Mouse (Mus musculus) adrenal gland, postnatal 14 days (tissue): Measurements from ENCODE around the gene Tpt1. TPM values are rescaled to one million over a fixed set of nuclear protein-coding genes. Genes with fewer than 3 reads are reported as not detected.
A peak's percentile ranks its signal among the peaks of the same experiment; 100 is the strongest.
"Not testable (repeated sequence)": the region's sequence is repeated elsewhere in the genome, so short reads cannot be mapped to it uniquely, and the experiment has no call there.

ENCODE experiments used
- DNase-seq: peaks from one replicate; pipeline ENCODE4 v3.0.0; 2021; ENCODE audit warnings: mixed read lengths
- long read RNA-seq, 2 experiments: library from polyadenylated mRNA; stranded (forward); transcript quantifications; one replicate each; pipeline ENCODE4 v2.0.0; 2021
- total RNA-seq: library from RNA; stranded (reverse); gene quantifications from 2 replicates; pipeline ENCODE4 v1.2.3, GENCODE M21; 2021

The Tpt1 gene
- total RNA-seq, result 2,745 and 3,054 TPM in 2 replicates
- long read RNA-seq, experiment 1, transcript Tpt1-201 (6 exons, 1,169 nt), result major isoform, 415 of 433 reads
- long read RNA-seq, experiment 1, partial matches to known transcripts, result 11 of 433 reads
- long read RNA-seq, experiment 1, other reads (novel, unspliced or antisense), result 5 of 433 reads
- long read RNA-seq, experiment 2, transcript Tpt1-201 (6 exons, 1,169 nt), result major isoform, 409 of 423 reads
- long read RNA-seq, experiment 2, partial matches to known transcripts, result 11 of 423 reads
- long read RNA-seq, experiment 2, other reads (novel, unspliced or antisense), result 0 of 423 reads

DNA sequence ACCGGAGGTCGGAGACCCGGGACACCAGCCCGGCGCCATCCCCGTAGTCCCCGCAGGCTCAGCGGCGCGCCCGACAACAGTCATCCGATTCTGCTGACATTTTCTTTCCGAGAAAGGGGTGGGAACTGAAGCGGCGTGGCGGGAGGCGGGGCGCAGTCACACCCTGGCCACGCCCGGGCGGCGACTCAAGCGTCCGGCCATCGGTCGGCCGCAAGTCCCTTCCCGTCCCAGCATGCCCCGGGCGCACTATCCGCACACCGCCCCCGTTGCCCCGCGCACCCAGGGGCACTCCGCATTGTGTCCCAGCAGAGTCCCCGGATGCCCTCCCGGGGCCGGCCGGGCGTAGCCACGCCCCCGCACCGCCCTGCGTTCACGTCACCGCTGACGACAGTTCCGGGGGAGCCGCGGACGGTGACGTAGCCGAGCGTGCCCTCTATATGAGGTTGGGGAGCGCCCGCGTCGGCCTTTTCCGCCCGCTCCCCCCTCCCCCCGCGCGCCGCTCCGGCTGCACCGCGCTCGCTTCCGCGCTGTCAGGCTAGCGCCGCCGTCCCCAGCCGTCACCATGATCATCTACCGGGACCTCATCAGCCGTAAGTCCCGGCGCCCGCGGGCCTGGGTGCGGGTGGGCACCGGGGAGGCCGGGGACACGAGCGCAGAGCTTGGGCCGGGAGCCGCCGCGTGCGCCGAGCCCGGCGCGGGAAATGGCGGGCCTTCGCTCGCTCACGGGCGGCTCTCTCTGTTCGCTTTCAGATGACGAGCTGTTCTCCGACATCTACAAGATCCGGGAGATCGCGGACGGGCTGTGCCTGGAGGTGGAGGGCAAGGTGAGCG is at the start of gene Tpt1:
Gene Tpt1 (plus strand): TSS at position 227 of the 831 bp plus-strand sequence.
- peak; percentile 100 for DNase-seq

DNA sequence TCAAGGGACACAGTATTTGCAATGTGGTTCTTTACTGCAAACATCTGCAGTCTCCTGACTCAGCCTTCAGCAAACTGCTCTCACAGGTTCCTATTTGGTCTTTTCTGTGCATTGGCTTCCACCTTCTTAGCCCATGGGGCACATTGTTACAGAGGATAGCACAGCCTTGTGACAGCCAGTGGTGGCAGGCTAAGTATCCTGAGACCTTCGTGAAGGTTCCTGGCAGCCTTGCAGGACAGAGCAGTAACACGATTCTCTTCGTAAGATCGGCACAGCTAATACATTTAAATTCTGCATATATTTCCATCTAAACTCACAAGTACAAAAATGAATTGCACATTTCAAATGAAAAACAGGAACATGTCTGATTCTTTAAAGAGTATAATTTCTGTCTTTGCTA is 49.0 kb upstream of the Tpt1 start:
- no peak for DNase-seq

DNA sequence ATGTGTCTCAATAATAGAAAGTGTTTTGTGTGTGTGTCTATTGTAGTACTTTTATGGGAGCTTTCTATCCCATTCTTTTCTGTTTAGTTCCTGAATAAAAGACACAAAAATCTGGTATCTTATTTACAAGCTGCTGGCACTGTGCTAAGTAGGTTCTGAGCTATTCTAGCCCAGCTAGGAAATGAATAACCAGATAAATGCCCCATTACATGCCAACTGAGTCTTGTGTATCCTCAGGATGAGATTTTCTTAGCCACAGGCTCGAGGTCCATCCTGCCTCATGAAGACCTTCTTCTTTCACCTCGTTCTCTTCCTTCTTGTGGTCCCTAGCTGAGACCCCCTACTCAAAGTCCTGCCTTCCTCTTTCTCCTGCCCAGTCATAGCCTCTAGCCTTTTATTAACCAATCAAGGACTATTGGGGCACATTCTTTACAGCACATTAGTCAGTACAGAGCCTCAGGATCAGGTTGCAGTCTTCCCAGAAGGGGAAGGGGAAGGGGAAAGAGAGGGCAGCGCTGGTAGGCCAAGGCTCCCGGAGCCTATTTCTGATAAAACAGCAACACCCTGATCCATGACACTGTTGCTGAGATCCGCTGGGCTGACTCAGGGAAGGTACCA is 47.0 kb upstream of the Tpt1 start:
- no peak for DNase-seq

DNA sequence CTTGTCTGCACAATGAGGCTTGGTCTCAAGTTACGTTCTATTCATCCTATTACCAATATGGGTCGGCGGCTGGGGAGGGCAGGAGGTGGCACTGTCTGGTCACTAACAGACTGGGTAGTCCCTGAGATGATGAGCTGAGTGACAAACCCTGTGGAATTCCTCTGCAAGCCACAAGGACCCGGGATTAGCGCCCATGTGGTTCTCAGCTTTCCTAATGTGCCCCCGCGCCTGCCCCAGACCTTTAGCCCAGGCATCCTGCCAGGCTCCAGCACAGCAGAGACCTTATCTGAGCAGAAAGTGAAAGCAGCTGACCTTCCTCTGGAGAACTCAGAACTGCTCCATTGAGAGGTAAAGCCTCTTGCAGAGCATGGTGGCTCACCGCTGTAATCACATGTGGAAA is 37.1 kb upstream of the Tpt1 start:
- peak; percentile 82 for DNase-seq

DNA sequence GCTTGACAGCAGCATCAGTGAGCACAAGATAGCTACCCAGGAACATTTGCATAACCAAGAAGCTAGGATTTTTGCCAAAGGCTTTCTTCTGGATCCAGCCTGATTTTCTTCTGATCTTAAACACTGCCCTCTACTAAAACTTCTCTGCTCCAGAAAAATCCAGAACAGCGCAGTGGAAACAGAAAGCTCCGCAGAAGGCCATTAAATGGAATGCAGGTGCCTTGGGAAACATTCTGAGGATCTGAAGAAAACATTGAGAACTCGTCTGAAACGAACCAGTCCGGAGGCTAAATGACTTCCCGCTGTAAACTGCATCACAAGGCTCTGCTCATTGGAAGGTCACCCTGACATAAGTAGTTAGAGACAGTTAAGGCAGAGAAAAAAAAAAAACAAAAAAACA is 35.0 kb upstream of the Tpt1 start:
- DNase-seq, result no peak

DNA sequence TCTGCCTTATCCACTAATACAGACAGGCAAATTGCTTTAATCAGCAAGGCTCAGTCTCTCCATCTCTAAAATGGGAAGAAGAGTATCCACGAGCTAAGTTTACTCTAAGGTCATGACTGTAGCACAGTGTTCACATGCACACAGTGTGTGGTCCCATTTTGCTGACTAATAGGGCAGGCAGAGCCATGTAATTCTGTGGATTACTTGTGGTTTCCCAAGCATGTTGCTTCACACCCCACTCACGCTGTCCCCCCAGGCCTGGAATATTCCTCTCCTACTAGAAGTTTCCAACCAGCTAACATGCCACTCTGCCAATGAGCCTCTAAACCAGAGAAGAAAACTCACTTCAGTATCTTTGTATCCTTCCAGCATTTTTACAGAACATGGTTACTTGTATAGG is 26.4 kb upstream of the Tpt1 start:
- DNase-seq, result no peak

DNA sequence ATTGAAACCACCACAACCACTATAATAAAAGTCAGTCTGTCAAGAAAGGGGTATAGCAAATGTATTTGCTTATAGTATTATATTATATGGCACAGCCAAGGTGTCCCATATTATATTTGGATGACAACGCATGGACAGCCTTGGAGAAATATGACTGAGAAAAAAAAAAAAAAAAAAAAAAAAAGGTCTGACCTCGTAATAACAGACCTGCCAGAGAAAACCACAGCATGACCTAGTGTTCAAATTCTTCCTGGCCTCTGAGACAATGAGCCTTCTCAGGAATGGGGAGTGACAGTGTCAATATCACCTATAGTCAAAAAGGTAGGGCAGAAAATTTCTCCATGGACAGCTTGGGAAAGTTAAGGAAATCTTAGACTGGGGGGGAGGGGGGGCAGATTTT is 25.6 kb upstream of the Tpt1 start:
- DNase-seq, result no peak

DNA sequence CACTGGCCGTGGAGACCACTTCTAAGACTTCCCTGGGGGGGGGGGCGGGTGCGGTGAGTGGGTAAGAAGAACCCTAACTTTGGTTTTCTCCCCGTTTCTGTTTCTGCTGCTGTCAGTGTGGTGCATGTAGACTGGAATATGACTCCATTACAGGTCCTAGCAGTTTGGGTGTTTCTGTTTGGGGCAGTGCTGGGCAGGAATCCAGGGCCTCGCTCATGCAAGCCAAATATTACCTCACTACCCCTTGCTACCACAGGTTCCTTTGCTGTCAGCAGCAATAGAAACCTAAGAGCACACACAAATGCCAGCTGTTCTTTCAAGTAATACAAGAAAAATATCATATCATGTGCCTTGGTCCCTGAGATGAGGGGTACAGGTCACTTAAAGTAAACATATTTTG is 24.9 kb upstream of the Tpt1 start:
- DNase-seq, result peak; percentile 53

DNA sequence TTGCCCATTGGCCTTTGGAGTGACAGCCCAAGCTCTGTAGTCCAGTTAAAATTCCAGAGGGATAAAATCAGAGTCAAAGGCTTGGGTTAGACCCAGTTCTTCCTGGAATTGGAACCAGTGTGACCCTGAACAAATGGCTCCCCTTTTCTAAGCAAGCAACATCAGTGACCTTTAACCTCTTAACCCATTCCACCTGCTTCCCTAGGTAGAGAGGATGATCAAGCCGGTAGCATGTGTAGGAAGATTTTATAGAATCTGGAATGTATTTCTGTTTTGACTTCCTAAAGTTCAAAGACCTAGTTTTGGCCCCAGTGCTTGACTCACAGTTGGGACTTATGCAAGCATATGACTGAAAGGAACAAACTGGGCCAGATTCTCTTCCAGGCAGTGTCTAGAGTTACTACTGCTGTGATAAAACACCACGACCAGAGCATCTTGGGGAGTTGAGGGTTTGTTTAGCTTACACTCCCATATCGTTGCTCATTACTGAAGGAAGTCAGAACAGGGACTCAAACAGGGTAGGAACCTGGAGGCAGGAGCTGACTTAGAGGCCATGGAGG is 18.0 kb upstream of the Tpt1 start:
- DNase-seq, result no peak

DNA sequence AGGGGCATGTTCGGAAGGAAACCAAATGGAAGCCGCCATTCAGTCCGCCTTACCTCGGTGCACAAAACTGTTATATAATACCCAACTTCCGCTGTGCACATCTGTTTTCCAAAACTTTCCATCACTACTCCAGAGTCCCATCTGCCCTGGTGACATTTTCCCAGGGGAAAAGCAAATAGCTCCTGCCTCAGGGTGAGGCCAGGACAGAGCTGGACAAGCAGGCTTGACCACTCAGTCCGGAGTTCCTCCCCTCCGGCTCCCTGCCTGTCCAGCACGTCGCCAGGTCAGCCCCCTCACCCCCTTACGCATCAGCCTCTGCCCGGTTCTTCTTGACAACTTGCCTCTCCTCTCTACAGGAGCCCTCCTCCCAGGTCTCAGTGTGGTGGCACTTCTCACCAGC is 16.7 kb upstream of the Tpt1 start:
- no peak for DNase-seq

DNA sequence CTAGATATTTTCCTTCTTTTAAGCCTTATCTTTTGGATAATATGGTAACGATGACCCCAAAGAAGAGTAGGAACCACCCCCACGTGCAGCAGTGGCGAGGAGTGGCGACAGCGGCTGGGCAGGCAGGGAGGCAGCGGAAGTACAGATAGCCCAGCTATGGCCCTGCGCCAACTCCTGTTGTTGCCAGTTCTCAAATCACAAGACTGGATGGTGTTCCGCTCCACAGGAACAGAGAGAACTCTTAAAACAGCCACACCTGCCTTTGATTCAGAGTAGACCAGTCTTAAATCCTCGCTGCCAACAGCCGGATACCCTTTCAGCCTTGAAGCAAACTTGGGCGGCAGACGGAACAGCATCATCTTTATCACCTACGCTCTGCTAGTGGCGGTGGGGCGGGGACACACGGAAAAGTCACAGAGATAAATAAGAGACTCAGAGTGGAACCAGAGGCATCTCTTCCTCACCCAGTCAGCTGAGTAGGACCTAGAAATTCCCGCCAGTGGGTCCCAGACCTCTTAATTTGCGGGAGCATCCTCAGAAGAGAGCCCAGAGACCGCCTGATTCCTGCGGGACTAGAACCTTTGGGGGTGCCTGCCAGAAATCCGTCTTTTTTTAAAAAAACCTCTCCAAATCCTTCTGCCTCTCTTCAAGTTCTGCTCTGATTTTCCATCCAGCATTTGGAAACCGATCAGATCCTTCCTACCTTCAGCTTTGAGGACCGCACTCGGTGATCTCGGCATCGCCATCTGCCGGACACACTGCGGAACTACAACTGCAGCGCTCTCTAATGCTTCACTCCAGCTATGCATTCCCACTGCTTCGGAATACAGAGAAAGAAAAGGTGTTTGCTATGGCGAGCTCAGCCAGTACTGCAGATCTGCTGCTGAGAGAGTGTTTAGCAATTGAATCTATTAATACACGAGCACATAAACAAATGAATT is 15.8 kb upstream of the Tpt1 start:
- peak; percentile 92 for DNase-seq

DNA sequence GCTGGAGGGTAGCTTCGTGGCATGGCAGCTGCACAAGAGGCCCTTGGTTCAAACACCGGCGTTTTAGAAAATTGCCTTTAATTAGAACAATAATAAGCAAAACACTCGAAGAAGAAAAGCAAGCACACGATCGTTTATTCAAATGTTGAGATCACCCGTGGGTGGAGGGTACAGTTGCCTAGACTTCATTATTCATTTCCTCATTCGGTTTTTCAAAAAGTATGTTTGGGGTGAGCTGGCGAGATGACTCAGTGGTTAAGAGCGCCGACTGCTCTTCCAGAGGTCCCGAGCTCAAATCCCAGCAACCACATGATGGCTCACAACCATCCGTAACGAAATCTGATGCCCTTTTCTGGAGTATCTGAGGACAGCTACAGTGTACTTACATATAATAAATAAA is 15.1 kb upstream of the Tpt1 start:
- DNase-seq, result not testable (repeated sequence)

DNA sequence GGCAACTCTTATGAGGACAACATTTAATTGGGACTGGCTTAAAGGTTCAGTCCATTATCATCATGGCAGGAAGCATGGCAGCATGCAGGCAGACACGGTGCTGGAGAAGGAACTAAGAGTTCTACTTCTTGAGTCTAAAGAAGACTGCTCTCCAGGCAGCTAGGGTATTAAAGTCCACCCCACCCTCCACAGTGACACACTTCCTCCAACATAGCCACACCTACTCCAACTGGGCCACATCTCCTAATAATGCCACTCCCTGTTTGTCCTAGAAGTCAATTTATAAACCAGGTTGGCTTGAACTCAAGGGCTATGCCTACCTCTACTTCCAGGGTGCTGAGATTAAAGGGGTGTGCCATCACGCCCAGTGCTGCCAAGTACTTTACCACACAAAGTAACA is 12.9 kb upstream of the Tpt1 start:
- no peak for DNase-seq

DNA sequence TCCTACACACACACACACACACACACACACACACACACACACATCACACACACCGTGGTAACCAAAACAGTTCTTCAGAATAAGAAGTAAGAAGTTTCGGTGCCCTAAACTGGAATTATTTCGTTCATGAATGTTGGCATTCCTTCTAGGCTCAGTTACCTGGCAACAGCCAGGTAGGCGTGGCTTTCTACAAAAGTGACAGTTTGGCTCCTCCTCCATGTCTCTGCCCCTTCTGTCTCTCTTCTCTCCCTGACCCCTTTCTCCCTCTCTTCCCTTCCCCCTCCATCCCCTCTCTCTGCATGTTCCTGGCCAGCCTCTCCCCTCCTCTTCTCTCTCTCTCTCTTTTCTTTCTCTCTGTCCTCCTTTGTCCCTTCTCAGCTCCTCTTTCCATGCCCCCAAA is 11.9 kb upstream of the Tpt1 start:
- DNase-seq, result peak; percentile 54

DNA sequence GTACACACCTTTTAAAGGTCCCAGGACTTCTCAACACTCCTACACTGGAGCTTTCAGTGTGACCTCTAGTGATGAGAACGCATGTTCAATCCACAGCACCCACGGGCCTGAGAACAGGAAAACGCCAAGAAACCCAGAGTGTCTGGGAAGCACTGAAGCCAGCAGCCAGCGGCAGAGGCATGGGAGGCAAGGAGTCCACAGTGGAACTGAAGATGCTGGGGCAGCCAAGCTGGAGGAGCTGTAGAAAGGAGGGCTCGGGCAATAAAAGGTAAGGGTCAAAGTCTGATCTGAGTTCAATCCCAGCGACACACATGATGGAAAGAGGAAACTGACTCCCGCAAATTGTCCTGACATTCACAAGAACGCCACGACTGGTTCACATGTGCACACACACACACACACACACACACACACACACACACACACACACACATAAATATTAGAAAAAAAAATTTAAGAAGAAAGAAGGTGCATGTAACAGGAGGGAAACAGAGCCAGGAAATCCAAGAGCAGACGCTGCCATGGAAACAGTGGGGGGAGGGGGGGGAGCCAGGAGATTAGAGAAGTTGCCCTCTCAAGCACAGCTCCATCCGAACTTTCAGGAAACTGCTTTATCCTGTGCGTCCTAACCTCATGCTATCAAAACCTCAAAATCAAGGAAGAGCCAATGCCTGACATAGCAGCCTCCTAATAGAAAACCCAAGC is 11.2 kb upstream of the Tpt1 start:
- peak; percentile 49 for DNase-seq

DNA sequence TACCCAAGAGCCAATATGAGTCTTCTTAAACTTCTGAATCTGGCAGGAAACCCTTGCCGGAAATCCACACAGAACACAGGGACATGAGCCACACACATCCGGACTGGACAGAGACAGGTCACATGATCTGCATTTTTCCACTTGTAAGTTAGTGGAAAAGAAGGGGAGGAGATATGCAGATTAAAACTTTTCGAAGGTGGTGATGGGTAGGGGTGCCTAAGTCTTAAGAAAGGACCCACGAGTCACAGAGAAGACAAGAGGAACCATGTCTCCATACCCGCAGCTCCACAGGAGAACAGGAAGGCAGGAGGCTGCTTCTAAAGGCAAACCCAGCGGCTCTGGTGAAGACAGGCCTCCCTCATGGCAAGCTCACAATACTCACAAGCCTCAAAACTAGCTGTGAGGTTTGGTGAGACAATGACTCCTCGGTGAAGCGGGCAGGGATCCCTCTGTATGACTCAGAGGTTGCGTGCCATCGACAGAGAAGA is 10.6 kb upstream of the Tpt1 start:
- peak; percentile 78 for DNase-seq

DNA sequence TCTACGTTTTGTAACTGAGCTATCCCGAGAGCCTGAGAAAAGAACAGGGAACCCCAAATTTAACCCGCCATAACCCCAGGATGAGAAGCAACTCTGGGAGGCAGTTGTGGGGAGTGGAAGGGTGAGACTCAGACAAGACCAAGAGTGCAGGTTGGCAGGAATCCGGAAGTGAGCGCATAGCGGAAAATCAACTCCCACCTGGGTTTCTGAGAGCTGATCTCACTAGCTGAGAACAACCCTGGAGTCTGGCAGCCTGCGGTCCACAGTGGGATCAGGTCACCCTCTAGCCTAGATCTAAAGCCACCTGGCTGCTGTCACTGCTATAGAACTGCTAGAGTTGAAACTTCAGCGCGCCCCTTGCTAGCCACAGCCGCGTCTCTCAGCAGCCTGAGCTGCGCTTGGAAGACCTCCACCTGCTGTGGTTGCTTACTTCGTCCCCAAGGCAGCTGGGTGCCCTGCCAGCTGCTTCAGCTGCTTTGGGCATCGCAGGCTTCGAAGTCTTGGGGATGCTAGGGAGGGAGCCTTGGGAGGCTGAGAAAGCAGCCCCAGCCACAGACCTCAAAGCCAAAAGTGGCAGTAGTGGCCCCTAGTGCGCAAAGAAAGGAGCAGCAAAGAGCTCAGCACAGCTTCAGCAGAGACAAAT is 10.0 kb upstream of the Tpt1 start:
- peak; percentile 82 for DNase-seq

DNA sequence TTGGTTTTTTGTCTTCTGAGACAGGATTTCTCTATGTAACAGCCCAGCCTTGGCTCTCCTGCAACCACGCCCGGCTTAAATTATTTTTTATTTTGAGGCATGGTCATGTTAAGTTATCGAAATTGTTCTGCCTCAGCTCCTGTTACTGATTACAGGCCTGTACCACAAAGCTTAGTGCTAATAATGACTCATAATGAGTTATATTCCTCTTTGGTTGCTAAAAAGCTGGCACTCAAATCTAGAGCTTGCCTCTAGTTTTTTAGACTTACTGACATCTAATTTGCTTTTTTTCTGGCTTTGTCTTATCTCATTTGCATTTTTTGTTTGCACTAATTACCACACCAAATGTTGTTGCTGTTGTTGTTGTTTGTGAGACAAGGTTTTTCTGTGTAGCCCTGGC is 8.3 kb upstream of the Tpt1 start:
- no peak for DNase-seq

DNA sequence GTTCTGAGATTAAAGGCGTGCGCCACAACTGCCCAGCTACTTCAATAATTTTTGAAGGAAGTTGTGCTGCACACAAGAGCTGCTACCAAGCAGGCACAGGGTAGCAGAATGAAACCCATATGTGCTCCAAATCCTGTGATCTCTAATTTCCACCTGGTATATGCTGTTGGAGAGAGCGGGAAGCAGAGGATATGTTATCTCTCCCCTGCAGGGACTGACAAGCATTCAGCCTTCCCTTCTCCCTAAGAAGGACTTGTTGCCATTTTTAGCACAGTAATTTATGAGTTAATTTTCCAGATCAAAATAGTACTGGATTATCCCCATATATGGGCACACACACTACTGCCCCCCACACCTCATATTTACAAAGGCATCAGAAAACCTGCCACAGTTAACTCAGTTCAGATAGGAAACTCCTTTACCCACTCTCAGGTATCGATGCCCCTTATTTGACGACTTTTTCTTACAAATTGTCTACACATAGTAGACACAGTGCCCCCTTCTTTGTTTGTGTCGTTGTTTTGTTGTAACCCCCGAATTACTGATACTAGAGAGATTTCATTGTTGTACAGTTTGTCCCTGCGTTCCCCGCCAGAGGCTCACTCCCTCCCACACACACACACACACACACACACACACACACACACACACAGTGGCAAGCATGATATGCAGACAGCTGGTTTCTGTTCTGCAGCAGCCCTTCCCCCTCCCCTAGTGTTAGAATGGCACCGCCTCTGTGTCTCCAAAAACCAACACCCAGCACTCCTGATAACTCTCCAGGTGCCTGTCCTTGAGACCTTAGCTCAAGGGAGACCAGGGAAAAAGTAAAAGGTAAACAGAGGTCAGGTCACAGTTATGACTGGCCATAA is 7.6 kb upstream of the Tpt1 start:
- DNase-seq, result peak; percentile 64
